Mouse (Mus musculus): ENCODE measurements around the gene Asap3.

- TF ChIP-seq CTCF (IDR thresholded peaks at IDR 0.05; ENCODE audit: low read depth): peak; percentile 100
- no peak for TF ChIP-seq EP300 (IDR thresholded peaks at IDR 0.05; ENCODE audit: low read depth)
Measured at GRCm38 (mm10) chr4:136163448-136163847, 42.7 kb upstream of the Asap3 start.

Data from liver, postnatal 0 days (tissue).